Mouse (Mus musculus): ENCODE measurements around the gene Mup5. TPM values are rescaled to one million over a fixed set of nuclear protein-coding genes. Genes with fewer than 3 reads are reported as not detected.

The Mup5 gene
- not detected in 2 replicates for polyA plus RNA-seq (2015; fragmentation: Nextera tagmentation; extraction: Ambion mirVana)

DNA sequence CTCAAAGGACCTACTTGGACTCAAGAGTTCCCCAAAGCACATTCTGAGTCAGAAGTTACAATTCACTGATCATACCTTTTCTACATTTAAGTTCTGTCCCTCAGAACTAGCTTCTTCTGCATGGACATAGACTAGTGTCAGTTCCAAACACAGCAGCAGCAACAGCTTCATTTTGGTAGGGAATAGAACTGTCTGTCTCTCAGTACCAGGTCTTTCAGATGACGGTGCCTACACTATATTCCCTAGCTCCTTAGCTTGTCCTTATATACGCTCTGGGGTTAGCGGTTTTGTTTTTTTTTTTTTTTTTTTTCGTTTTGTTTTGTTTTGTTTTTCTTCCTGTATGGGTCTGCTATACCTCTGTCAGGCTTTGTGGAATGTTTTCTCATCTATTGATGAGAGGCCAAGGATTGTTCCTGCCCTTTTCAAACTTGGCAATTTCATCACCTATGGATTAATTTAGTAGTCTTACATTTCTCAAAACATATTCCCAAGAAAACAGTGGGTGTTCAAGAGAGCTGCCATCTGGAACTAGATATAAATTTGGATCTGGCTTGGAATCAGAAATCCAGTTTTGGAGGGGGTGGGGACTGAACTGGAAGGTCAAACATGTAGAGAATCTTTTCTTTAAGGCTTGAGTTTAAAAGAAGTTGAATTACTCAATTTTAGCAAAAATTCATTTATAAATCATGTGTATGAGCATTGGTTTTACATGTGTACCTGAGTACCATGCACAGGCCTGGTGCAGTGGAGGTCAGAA is at the start of gene Mup5:
TSS of gene Mup5 (minus strand) at position 282 of the 757 bp plus-strand sequence.

DNA sequence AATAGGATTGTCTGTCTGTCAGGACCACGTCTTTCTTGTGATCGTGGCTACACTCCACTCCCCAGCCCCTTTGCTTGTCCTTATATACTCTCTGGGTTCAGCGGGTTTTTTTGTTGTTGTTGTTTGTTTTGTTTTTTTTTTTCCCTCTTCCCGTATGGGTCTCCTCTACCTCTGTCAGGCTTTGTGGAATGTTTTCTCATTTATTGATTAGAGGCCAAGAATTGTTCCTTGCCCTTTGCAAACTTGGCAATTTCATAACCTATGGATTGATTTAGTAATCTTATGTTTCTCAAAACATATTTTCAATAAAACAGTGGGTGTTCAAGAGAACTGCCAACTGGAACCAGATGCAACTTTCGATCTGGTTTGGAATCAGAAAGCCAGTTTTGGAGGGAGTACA is 52.9 kb downstream of the Mup5 start, which contains the start of gene Mup19:
TSS of gene Mup19 (minus strand) at position 101 of the 400 bp plus-strand sequence.

Other genes starting within 250 kb of the Mup5 start
- gene Mup17, start 239.4 kb downstream of the Mup5 start, polyA plus RNA-seq (2015; fragmentation: Nextera tagmentation; extraction: Ambion mirVana): not detected in 2 replicates
- not detected in 2 replicates for gene Mup18, start 161.1 kb downstream of the Mup5 start, polyA plus RNA-seq (2015; fragmentation: Nextera tagmentation; extraction: Ambion mirVana)
- not detected in 2 replicates for gene Mup19, start 53.0 kb downstream of the Mup5 start, polyA plus RNA-seq (2015; fragmentation: Nextera tagmentation; extraction: Ambion mirVana)
- gene Mup20, start 218.9 kb upstream of the Mup5 start, polyA plus RNA-seq (2015; fragmentation: Nextera tagmentation; extraction: Ambion mirVana): not detected in 2 replicates